Mouse (Mus musculus) liver, adult 2 months (tissue): ENCODE measurements at regions not wholly inside any gene's neighbourhood (a gene's known extent, or its start where the extent isn't known, plus 50 kb on each side); places are given as distances from the start of the nearest gene placed in this dataset.

ENCODE experiments used
- CTCF ChIP-seq: fragments of 200-500 bp; IDR thresholded peaks from 2 replicates; pipeline ENCODE4 v1.5.1; 2011; ENCODE audit warnings: low read depth, low read length, control low read depth
- POLR2A ChIP-seq: fragments of 200-500 bp; IDR thresholded peaks from 2 replicates; pipeline ENCODE4 v1.6.1; 2011; ENCODE audit warnings: low read length, control low read depth; ENCODE audit not compliant: insufficient read depth; ENCODE audit errors: extremely low read depth

DNA sequence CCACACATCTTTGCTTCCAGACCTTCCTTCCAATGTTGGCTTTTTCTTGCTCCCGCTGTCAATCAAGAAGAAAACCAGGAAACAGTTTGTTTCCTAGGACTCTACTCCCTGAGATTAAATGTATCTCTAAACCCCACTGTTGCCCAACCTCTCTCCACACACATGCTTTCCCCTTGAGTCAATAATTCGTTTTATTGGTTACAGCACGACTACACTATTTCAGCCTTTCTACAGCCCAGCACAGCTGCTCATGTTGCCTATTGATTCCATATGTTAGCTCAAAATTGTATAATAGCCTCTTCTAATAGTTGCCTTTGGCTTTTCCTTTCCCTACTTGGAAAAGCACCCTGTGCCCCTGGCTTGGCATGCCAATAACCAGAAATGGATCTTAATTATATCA lies 346.2 kb upstream of the Slc35b3 start:
- TF ChIP-seq POLR2A (no peak), CTCF (no peak)
